Mouse (Mus musculus): ENCODE measurements around the gene Epo. TPM values are rescaled to one million over a fixed set of nuclear protein-coding genes. Genes with fewer than 3 reads are reported as not detected.
A peak's percentile ranks its signal among the peaks of the same experiment; 100 is the strongest.

Epo gene
- total and polyA plus RNA-seq, 3 experiments = not detected

- Histone ChIP-seq H3K79me2 (replicated peaks; ENCODE audit: control insufficient read depth, extremely low read depth, insufficient read depth, poor library complexity, severe bottlenecking) (no peaks in the 10 kb centered on the region), H3K27me3 (replicated peaks) (peaks cover 34% of the 10 kb centered on the region), H3K4me1 (ENCODE audit: control insufficient read depth in 1 of 2, insufficient read depth in 2 of 2) (peaks cover 3 to 5% of the 10 kb centered on the region in 2 experiments; a peak in 2 of 4 replicates), H3K9me3 (replicated peaks; ENCODE audit: low read length) (no peaks in the 10 kb centered on the region), H3K36me3 (replicated peaks in 1 of 2; ENCODE audit: control insufficient read depth in 1 of 2, insufficient read depth in 1 of 2, low read length in 1 of 2) (no peaks in the 10 kb centered on the region), H3K9ac (ENCODE audit: insufficient read depth, low read depth) (no peak overlapping the region), H3K4me3 (replicated peaks in 1 of 3; ENCODE audit: low read depth in 2 of 3, low read length in 2 of 3, poor library complexity in 1 of 3) (no peak overlapping the region), H3K27ac (ENCODE audit: insufficient read depth, low read depth) (no peak overlapping the region), H3K4me2 (ENCODE audit: insufficient read depth, low read depth, poor library complexity, severe bottlenecking) (no peak overlapping the region)
- dilution Hi-C loops (cut with MboI; ENCODE audit: extremely low pct_ligation_motif_present, extremely low pct_unique_long_range_greater_than_20kb, low sequenced_read_pairs) (no loop called here), in situ Hi-C loops (cut with MboI; ENCODE audit: low pct_ligation_motif_present, low pct_unique_long_range_greater_than_20kb, low sequenced_read_pairs) (no loop called here)
- TF ChIP-seq PAX5 (IDR thresholded peaks at IDR 0.05; ENCODE audit: low read length) = no peak
- TF ChIP-seq RAD21 (IDR thresholded peaks at IDR 0.05; ENCODE audit: low read depth, low read length) = no peak
- TF ChIP-seq MXI1 (IDR thresholded peaks at IDR 0.05; ENCODE audit: low read depth, low read length) = no peak
- no peak for TF ChIP-seq ELF1 (IDR thresholded peaks at IDR 0.05; ENCODE audit: low read depth, low read length)
- no peak for TF ChIP-seq EP300 (IDR thresholded peaks at IDR 0.05; ENCODE audit: low read length)
- DNase-seq (ENCODE audit: extremely low read depth) = no peak
These were observed 28.5 kb upstream of the Epo start for GRCm38 (mm10) chr5:137561556-137561955.

GRCm38 (mm10) chr5:137553898-137554297 lies 20.9 kb upstream of the Epo start:
- Histone ChIP-seq H3K79me2 (replicated peaks; ENCODE audit: control insufficient read depth, extremely low read depth, insufficient read depth, poor library complexity, severe bottlenecking) (no peaks in the 10 kb centered on the region), H3K4me1 (ENCODE audit: control insufficient read depth in 1 of 2, insufficient read depth in 2 of 2) (peaks cover 0 to 2% of the 10 kb centered on the region in 2 experiments; a peak in 1 of 4 replicates), H3K27me3 (replicated peaks) (peaks cover 76% of the 10 kb centered on the region), H3K4me2 (ENCODE audit: insufficient read depth, low read depth, poor library complexity, severe bottlenecking) (0 out of 2 replicates have a peak overlapping the region, but pooled peaks have one; percentile 9), H3K9ac (ENCODE audit: insufficient read depth, low read depth) (no peak overlapping the region), H3K36me3 (replicated peaks in 1 of 2; ENCODE audit: control insufficient read depth in 1 of 2, insufficient read depth in 1 of 2, low read length in 1 of 2) (no peaks in the 10 kb centered on the region), H3K4me3 (replicated peaks in 1 of 3; ENCODE audit: low read depth in 2 of 3, low read length in 2 of 3, poor library complexity in 1 of 3) (no peak overlapping the region), H3K9me3 (replicated peaks; ENCODE audit: low read length) (peaks cover 13% of the 10 kb centered on the region), H3K27ac (ENCODE audit: insufficient read depth, low read depth) (no peak overlapping the region)
- dilution Hi-C loops (cut with MboI; ENCODE audit: extremely low pct_ligation_motif_present, extremely low pct_unique_long_range_greater_than_20kb, low sequenced_read_pairs) (no loop called here), in situ Hi-C loops (cut with MboI; ENCODE audit: low pct_ligation_motif_present, low pct_unique_long_range_greater_than_20kb, low sequenced_read_pairs) (no loop called here)
- DNase-seq (ENCODE audit: extremely low read depth) = no peak
- TF ChIP-seq SMC3 (IDR thresholded peaks at IDR 0.05; ENCODE audit: low read depth, low read length) (no peak), UBTF (IDR thresholded peaks at IDR 0.05; ENCODE audit: low read depth, low read length) (no peak), GABPA (IDR thresholded peaks at IDR 0.05; ENCODE audit: insufficient replicate concordance, low read depth, low read length) (no peak), CTCF (conservative IDR thresholded peaks at IDR 0.05 in 1 of 2, IDR thresholded peaks at IDR 0.05 in 1 of 2; ENCODE audit: low read depth in 2 of 2, low read length in 2 of 2) (no peak), ZKSCAN1 (IDR thresholded peaks at IDR 0.05; ENCODE audit: borderline replicate concordance, low read depth, low read length) (no peak), ETS1 (conservative IDR thresholded peaks at IDR 0.05; ENCODE audit: low read depth, low read length) (no peak), JUND (conservative IDR thresholded peaks at IDR 0.05; ENCODE audit: low read depth, low read length) (no peak)

- peaks cover 0 to 2% of the 10 kb centered on the region in 2 experiments; a peak in 1 of 4 replicates for H3K4me1 ChIP-seq (ENCODE audit: control insufficient read depth in 1 of 2, insufficient read depth in 2 of 2)
- peaks cover 13% of the 10 kb centered on the region for H3K9me3 ChIP-seq (replicated peaks; ENCODE audit: low read length)
- in situ Hi-C loops (cut with MboI; ENCODE audit: low pct_ligation_motif_present, low pct_unique_long_range_greater_than_20kb, low sequenced_read_pairs) = no loop called here
- H3K36me3 ChIP-seq (replicated peaks in 1 of 2; ENCODE audit: control insufficient read depth in 1 of 2, insufficient read depth in 1 of 2, low read length in 1 of 2) = no peaks in the 10 kb centered on the region
- H3K4me2 ChIP-seq (ENCODE audit: insufficient read depth, low read depth, poor library complexity, severe bottlenecking) = peak within 1 kb of the TSS; percentile 9; the same call in 1 of the 2 replicates
- no peak within 1 kb of the TSS for H3K27ac ChIP-seq (ENCODE audit: insufficient read depth, low read depth)
- peaks cover 73% of the 10 kb centered on the region for H3K27me3 ChIP-seq (replicated peaks)
- no peak within 1 kb of the TSS for H3K4me3 ChIP-seq (replicated peaks in 1 of 3; ENCODE audit: low read depth in 2 of 3, low read length in 2 of 3, poor library complexity in 1 of 3)
- H3K9ac ChIP-seq (ENCODE audit: insufficient read depth, low read depth) = no peak within 1 kb of the TSS
- no peak for TF ChIP-seq BHLHE40 (IDR thresholded peaks at IDR 0.05; ENCODE audit: low read depth, low read length)
- TF ChIP-seq IRF4 (IDR thresholded peaks at IDR 0.05; ENCODE audit: low read depth, low read length) = peak; percentile 18; the same call in 1 of the 2 replicates
- dilution Hi-C loops (cut with MboI; ENCODE audit: extremely low pct_ligation_motif_present, extremely low pct_unique_long_range_greater_than_20kb, low sequenced_read_pairs) = no loop called here
- DNase-seq (ENCODE audit: extremely low read depth) = no peak
- no peaks in the 10 kb centered on the region for H3K79me2 ChIP-seq (replicated peaks; ENCODE audit: control insufficient read depth, extremely low read depth, insufficient read depth, poor library complexity, severe bottlenecking)
These were observed 20.4 kb upstream of the Epo start, which contains the start of gene Actl6b for GRCm38 (mm10) chr5:137553411-137553837. TSS of gene Actl6b (plus strand) at chr5:137553517.
